Mouse (Mus musculus) heart, embryonic 13.5 days (tissue): ENCODE results near the gene Ogdhl. TPM values are rescaled to one million over a fixed set of nuclear protein-coding genes. Genes with fewer than 3 reads are reported as not detected.
"Not testable (repeated sequence)": the region's sequence is repeated elsewhere in the genome, so short reads cannot be mapped to it uniquely, and the experiment has no call there.

Experiments used
- ATAC-seq: fragments of 200-750 bp; cut with Nextera tagmentation; 2 replicates; pipeline ENCODE4 v1.8.0; 2017; ENCODE audit warnings: moderate TSS enrichment; ENCODE audit not compliant: insufficient number of reproducible peaks, low FRiP score, low TSS enrichment; ENCODE audit errors: extremely low read depth
- H3K27ac ChIP-seq: fragments of 300-500 bp; sonication (generic); replicated peaks from 2 replicates; pipeline ENCODE4 v1.5.1; 2015; ENCODE audit warnings: moderate library complexity, mild to moderate bottlenecking, inconsistent platforms
- H3K27me3 ChIP-seq: fragments of 300-500 bp; sonication (generic); replicated peaks from 2 replicates; pipeline ENCODE4 v1.6.1; 2015; ENCODE audit warnings: mild to moderate bottlenecking, inconsistent platforms
- H3K36me3 ChIP-seq: fragments of 300-500 bp; sonication (generic); 2 replicates; pipeline ENCODE4 v1.6.1; 2015; ENCODE audit warnings: mild to moderate bottlenecking, inconsistent platforms
- H3K4me1 ChIP-seq: fragments of 300-500 bp; sonication (generic); 2 replicates; pipeline ENCODE4 v1.6.1; 2015; ENCODE audit warnings: inconsistent platforms
- H3K4me2 ChIP-seq: fragments of 300-500 bp; sonication (generic); 2 replicates; pipeline ENCODE4 v1.6.1; 2015; ENCODE audit warnings: inconsistent platforms, mild to moderate bottlenecking, moderate library complexity
- H3K4me3 ChIP-seq: fragments of 300-500 bp; sonication (generic); 2 replicates; pipeline ENCODE4 v1.5.1; 2015; ENCODE audit warnings: moderate library complexity, mild to moderate bottlenecking, inconsistent platforms
- H3K9ac ChIP-seq: fragments of 300-500 bp; sonication (generic); 2 replicates; pipeline ENCODE4 v1.6.1; 2015; ENCODE audit warnings: inconsistent platforms, mild to moderate bottlenecking, moderate library complexity
- H3K9me3 ChIP-seq: fragments of 300-500 bp; sonication (generic); 2 replicates; pipeline ENCODE4 v1.6.1; 2016; ENCODE audit warnings: inconsistent platforms
- WGBS: fragments of 180-500 bp; shearing (Covaris S2); methylation state at CpG from one replicate; pipeline ENCODE4 v1.1.7; 2015; ENCODE audit warnings: mixed read lengths; 5-methylcytosine and 5-hydroxymethylcytosine counted together
- polyA plus RNA-seq: library from polyadenylated mRNA; unstranded; fragments of >200 nt; fragmentation: Nextera tagmentation; extraction: Ambion mirVana; gene quantifications from 2 replicates; pipeline ENCODE4 v1.2.1, GENCODE M21; 2015

The Ogdhl gene
- polyA plus RNA-seq, 1 experiment from 2014 or later, result 14.6 TPM

- Histone ChIP-seq H3K9ac (no peak overlapping the region), H3K27me3 (no peaks in the 10 kb centered on the region), H3K4me1 (no peaks in the 10 kb centered on the region), H3K4me2 (no peak overlapping the region), H3K36me3 (peaks cover 56% of the 10 kb centered on the region), H3K4me3 (no peak overlapping the region), H3K9me3 (no peaks in the 10 kb centered on the region), H3K27ac (no peak overlapping the region)
- ATAC-seq, result no peak
- WGBS, result 72% methylated on average over 6 of the region's 6 CpGs
Measured at GRCm38 (mm10) chr14:32336021-32336420, 14.2 kb downstream of the Ogdhl start.

GRCm38 (mm10) chr14:32336547-32336946 lies 14.7 kb downstream of the Ogdhl start:
- Histone ChIP-seq H3K9ac (no peak overlapping the region), H3K4me3 (no peak overlapping the region), H3K9me3 (no peaks in the 10 kb centered on the region), H3K4me2 (no peak overlapping the region), H3K36me3 (peaks cover 61% of the 10 kb centered on the region), H3K27me3 (no peaks in the 10 kb centered on the region), H3K27ac (no peak overlapping the region), H3K4me1 (no peaks in the 10 kb centered on the region)
- ATAC-seq, result no peak
- 69% methylated on average over 11 of the region's 11 CpGs for WGBS

GRCm38 (mm10) chr14:32341823-32342222 lies 20.0 kb downstream of the Ogdhl start:
- Histone ChIP-seq H3K9ac (no peak overlapping the region), H3K36me3 (peaks cover 72% of the 10 kb centered on the region), H3K9me3 (no peaks in the 10 kb centered on the region), H3K27ac (no peak overlapping the region), H3K4me2 (no peak overlapping the region), H3K4me3 (no peak overlapping the region), H3K27me3 (no peaks in the 10 kb centered on the region), H3K4me1 (no peaks in the 10 kb centered on the region)
- WGBS, result 84% methylated on average over 7 of the region's 7 CpGs
- no peak for ATAC-seq

GRCm38 (mm10) chr14:32344176-32344575 lies 22.4 kb downstream of the Ogdhl start:
- Histone ChIP-seq H3K36me3 (peaks cover 55% of the 10 kb centered on the region), H3K4me3 (no peak overlapping the region), H3K9ac (no peak overlapping the region), H3K4me2 (no peak overlapping the region), H3K27ac (no peak overlapping the region), H3K9me3 (no peaks in the 10 kb centered on the region), H3K4me1 (no peaks in the 10 kb centered on the region), H3K27me3 (no peaks in the 10 kb centered on the region)
- 86% methylated on average over 7 of the region's 7 CpGs for WGBS
- ATAC-seq, result no peak

- peaks cover 50% of the 10 kb centered on the region for H3K36me3 ChIP-seq
- no peak overlapping the region for H3K4me3 ChIP-seq
- no peaks in the 10 kb centered on the region for H3K4me1 ChIP-seq
- no peak overlapping the region for H3K4me2 ChIP-seq
- H3K9me3 ChIP-seq, result no peaks in the 10 kb centered on the region
- H3K27me3 ChIP-seq, result no peaks in the 10 kb centered on the region
- H3K9ac ChIP-seq, result no peak overlapping the region
- ATAC-seq, result no peak
- 77% methylated on average over 9 of the region's 10 CpGs for WGBS
- no peak overlapping the region for H3K27ac ChIP-seq
Measured at GRCm38 (mm10) chr14:32344694-32345093, 22.9 kb downstream of the Ogdhl start.

GRCm38 (mm10) chr14:32347307-32347706 lies 25.5 kb downstream of the Ogdhl start:
- no peak overlapping the region for H3K9ac ChIP-seq
- no peak overlapping the region for H3K27ac ChIP-seq
- WGBS, result 88% methylated on average over 9 of the region's 9 CpGs
- H3K4me3 ChIP-seq, result no peak overlapping the region
- no peak overlapping the region for H3K4me2 ChIP-seq
- no peaks in the 10 kb centered on the region for H3K9me3 ChIP-seq
- peaks cover 24% of the 10 kb centered on the region for H3K36me3 ChIP-seq
- ATAC-seq, result no peak
- no peaks in the 10 kb centered on the region for H3K27me3 ChIP-seq
- H3K4me1 ChIP-seq, result no peaks in the 10 kb centered on the region

- H3K4me3 ChIP-seq, ATAC-seq, H3K4me1 ChIP-seq, H3K27me3 ChIP-seq, H3K9me3 ChIP-seq, H3K4me2 ChIP-seq, H3K9ac ChIP-seq, H3K36me3 ChIP-seq, H3K27ac ChIP-seq: not testable (repeated sequence)
- 30% methylated on average over 6 of the region's 6 CpGs for WGBS
Measured at GRCm38 (mm10) chr14:32351181-32351920, 29.5 kb downstream of the Ogdhl start.

GRCm38 (mm10) chr14:32364359-32364758 lies 42.5 kb downstream of the Ogdhl start:
- H3K9me3 ChIP-seq, result peaks cover under 1% of the 10 kb centered on the region; the same call in 1 of the 2 replicates
- no peak overlapping the region for H3K4me2 ChIP-seq
- no peak overlapping the region for H3K9ac ChIP-seq
- H3K4me1 ChIP-seq, result no peaks in the 10 kb centered on the region
- H3K27ac ChIP-seq, result no peak overlapping the region
- no peaks in the 10 kb centered on the region for H3K27me3 ChIP-seq
- H3K4me3 ChIP-seq, result no peak overlapping the region
- no peak for ATAC-seq
- no peaks in the 10 kb centered on the region for H3K36me3 ChIP-seq
- 55% methylated on average over 7 of the region's 7 CpGs for WGBS

GRCm38 (mm10) chr14:32369756-32370155 lies 47.9 kb downstream of the Ogdhl start:
- no peaks in the 10 kb centered on the region for H3K9me3 ChIP-seq
- no peak overlapping the region for H3K27ac ChIP-seq
- no peaks in the 10 kb centered on the region; the same call in 1 of the 2 replicates for H3K27me3 ChIP-seq
- H3K9ac ChIP-seq, result no peak overlapping the region
- H3K4me2 ChIP-seq, result no peak overlapping the region
- no peak for ATAC-seq
- WGBS, result 55% methylated on average over 7 of the region's 7 CpGs
- H3K4me1 ChIP-seq, result no peaks in the 10 kb centered on the region
- no peak overlapping the region for H3K4me3 ChIP-seq
- H3K36me3 ChIP-seq, result no peaks in the 10 kb centered on the region

- no peak overlapping the region for H3K4me3 ChIP-seq
- H3K4me1 ChIP-seq, result no peaks in the 10 kb centered on the region
- no peak overlapping the region for H3K4me2 ChIP-seq
- H3K36me3 ChIP-seq, result no peaks in the 10 kb centered on the region
- H3K9ac ChIP-seq, result no peak overlapping the region
- WGBS, result 76% methylated on average over 2 of the region's 2 CpGs
- peaks cover 8% of the 10 kb centered on the region; the same call in 1 of the 2 replicates for H3K27me3 ChIP-seq
- no peak overlapping the region for H3K27ac ChIP-seq
- H3K9me3 ChIP-seq, result no peaks in the 10 kb centered on the region
- ATAC-seq, result no peak
Measured at GRCm38 (mm10) chr14:32372510-32372909, 50.7 kb downstream of the Ogdhl start.

- H3K27me3 ChIP-seq, result peaks cover 61% of the 10 kb centered on the region
- no peaks in the 10 kb centered on the region for H3K36me3 ChIP-seq
- WGBS, result 20% methylated on average over 22 of the region's 22 CpGs
- no peak overlapping the region for H3K9ac ChIP-seq
- no peak for ATAC-seq
- no peak overlapping the region for H3K27ac ChIP-seq
- H3K4me1 ChIP-seq, result peaks cover 25% of the 10 kb centered on the region
- no peak overlapping the region for H3K4me3 ChIP-seq
- H3K9me3 ChIP-seq, result no peaks in the 10 kb centered on the region
- no peak overlapping the region; the same call in 1 of the 2 replicates for H3K4me2 ChIP-seq
Measured at GRCm38 (mm10) chr14:32379395-32380098, 57.7 kb downstream of the Ogdhl start.

GRCm38 (mm10) chr14:32380099-32380480 lies 58.3 kb downstream of the Ogdhl start:
- H3K27ac ChIP-seq, result no peak overlapping the region

More at GRCm38 (mm10) chr14:32380099-32380480, 58.3 kb downstream of the Ogdhl start:
- Histone ChIP-seq H3K9ac (no peak overlapping the region), H3K4me1 (peaks cover 25% of the 10 kb centered on the region), H3K36me3 (no peaks in the 10 kb centered on the region), H3K4me2 (no peak overlapping the region), H3K9me3 (no peaks in the 10 kb centered on the region), H3K4me3 (no peak overlapping the region), H3K27me3 (peaks cover 65% of the 10 kb centered on the region)
- ATAC-seq, result no peak
- 31% methylated on average over 3 of the region's 3 CpGs for WGBS
